Mouse (Mus musculus): ENCODE data around the gene Zfand3. TPM values are rescaled to one million over a fixed set of nuclear protein-coding genes. Genes with fewer than 3 reads are reported as not detected.

Zfand3 gene
- total RNA-seq, 2 experiments from 2014 or later = 95.4 to 103 TPM

DNA sequence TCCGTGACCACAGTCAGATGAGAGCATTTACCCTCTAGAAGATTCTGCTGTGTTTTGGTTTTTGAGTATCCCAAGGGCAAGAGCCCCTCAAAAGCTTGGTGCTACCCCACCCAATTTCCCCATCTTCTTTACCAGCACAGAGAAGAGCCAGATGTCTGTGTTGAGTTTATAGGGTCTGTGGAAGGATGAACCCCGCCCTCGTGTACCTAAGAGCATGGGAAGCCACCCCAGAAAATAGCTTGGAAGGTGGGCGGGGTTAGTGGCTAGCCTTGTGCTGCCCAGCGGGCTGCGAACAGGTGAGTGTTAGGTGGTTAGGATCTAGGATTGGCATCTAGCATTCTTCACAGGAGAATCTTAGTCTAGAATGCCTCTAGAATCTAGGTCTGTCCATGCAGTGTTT is 182.6 kb downstream of the Zfand3 start:
- intact Hi-C loops (cut with DNase I) = no loop called here
- no peak for DNase-seq

DNA sequence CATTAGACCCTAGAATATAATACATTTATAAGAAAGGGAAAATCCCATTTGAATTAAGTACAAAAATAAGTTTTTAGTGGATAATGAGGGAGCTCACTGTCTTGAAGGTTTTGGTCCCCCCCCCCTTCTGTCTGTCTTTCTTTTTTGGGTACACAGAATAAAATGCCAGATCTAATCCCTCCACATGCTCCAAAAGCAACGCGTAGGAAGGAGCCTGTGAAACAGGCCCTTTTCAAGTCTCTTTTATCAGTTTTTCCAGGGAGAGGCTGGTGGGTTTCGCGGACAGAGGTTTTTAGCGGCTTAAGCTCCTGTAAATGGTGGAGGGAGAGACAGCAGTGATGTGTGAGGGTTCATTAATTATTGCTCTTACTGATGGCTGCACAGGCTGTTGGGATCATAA is 183.0 kb downstream of the Zfand3 start:
- intact Hi-C loops (cut with DNase I) = no loop called here
- no peak for DNase-seq

DNA sequence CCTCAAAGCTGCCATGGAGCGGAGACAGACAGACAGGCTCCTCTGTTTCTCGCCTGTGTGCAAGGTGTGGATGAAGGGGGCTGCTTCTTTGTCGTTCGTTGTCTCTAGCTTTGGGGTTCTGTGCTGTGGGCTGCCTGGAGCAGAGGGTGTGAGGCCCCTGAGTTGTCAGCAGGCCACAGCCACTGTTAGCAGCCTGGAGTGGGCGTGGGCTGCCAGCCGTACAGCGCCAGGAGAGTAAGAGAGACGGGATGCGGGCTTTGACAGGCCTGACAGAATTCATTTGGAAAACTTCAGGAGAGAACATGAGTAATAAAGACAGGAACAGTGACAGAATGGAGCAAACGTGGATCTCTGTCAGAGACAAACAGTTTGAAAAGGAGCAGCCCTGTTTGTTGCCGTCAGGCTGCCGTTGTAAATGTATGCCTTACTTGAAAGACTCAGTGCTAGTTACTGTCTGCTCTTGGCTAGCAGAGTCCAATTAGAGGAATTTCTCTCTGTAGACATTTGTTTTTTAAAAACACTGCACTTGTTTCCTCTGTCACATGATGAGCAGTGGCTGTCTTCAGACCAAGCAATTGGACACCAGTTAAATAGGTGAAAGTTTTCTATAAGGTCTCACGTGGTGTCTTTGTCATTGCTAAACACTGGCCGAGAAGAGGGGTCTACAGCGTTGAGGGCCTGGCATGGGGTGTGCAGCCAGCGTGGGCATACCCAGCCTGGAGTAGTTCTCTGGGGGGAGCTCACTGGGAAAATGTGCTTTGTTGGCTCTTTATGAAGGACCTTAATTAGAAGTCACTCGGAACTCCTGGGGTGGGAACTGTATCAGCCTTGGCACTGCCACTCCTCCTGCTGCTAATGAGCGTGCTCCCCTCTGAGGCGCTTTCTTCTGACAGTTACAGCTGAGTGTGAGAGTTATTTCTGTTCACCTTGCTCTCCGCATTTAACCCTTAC is 183.8 kb downstream of the Zfand3 start:
- DNase-seq = no peak
- intact Hi-C loops (cut with DNase I) = no loop called here

DNA sequence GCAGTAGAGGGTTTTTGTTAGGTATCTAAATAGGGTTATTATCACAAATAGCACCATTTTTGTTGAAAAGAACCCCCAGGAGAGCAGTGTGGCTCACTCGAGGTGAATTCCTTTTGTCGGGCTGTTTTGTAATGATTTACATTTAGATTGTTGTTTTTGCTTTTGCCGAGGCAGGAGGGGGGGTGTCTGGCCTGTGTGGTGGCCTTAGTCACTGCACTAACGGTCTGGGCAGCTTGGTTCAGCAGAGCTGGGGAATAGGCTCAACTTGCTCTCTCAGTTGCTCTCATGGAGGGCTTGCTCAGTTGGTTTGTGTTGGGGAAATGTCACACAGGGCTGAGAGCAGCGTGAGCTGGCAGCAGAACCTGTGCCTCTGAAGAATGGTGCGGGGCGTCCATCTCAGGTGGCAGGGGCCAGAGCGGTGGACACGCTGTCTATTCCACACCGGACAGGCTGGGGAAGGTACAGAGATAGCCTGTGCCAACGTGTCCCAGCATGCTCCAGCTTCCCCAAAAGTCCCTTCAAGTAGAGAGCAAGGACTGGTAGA is 186.6 kb downstream of the Zfand3 start:
- intact Hi-C loops (cut with DNase I) = no loop called here
- DNase-seq = no peak

DNA sequence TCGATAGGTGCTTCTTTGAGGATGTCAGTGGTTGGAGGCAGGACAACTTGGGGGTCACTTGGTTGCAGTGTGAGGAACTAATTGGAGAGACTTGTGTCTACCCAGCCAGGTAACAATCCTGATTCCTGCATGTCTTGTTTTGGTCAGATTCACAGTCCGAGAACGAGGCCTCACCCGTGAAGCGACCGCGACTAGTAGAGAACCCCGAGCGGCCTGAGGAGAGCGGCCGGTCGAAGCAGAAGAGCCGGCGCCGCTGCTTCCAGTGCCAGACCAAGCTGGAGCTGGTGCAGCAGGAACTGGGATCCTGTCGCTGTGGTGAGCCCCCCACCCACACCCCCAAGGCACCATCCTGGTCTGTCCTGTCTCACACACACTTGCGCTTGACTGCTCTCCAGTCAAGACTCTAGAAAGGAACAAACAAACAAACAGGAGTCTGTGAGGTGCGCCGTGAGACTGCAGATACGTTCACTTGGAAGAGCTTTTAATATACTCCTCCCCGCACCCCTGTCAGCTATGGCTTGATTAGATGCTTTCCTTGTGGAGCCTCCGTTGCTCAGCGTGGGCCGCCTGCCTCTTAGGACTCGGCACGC is 188.0 kb downstream of the Zfand3 start:
- no peak for DNase-seq
- intact Hi-C loops (cut with DNase I) = no loop called here

DNA sequence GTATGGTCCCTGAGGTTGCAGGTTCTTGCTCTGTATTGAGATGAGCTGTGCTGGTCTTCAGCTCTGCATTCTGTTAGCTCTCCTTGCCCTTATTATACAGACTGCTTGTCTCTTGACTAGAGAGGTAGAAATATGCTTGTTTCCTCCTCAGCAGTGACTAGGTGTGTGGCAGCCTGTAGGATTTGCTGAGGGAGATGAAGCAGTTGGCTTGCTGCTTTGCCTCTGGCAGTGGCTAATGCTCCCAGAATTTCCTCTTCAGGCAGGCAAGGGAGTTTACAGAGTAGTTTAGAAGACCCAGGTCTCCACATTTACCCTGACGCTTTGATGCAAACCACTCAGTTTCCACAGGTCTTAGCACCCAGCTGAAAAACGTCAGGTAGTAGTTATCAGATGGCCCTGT is 189.1 kb downstream of the Zfand3 start:
- no peak for DNase-seq
- intact Hi-C loops (cut with DNase I) = no loop called here

DNA sequence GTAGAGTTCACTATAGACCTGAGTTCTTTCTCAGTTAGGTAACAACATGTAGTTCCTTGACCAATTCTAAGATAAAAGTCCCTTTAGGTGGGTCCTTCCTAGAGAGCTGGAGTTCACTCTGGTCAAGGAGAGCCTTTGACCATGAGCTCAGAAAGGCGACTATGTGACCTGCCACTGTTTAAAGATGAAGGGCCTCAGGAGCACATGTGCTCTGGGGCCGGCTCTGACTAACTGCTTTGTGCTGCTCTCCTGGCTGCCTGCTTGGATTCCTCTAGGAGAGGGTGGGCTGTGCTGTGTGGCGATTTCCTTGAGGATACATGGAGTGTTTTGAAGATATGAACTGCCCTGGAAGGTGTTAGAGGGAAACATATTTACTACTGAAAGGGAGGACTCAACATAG is 189.6 kb downstream of the Zfand3 start:
- no peak for DNase-seq
- intact Hi-C loops (cut with DNase I) = no loop called here

DNA sequence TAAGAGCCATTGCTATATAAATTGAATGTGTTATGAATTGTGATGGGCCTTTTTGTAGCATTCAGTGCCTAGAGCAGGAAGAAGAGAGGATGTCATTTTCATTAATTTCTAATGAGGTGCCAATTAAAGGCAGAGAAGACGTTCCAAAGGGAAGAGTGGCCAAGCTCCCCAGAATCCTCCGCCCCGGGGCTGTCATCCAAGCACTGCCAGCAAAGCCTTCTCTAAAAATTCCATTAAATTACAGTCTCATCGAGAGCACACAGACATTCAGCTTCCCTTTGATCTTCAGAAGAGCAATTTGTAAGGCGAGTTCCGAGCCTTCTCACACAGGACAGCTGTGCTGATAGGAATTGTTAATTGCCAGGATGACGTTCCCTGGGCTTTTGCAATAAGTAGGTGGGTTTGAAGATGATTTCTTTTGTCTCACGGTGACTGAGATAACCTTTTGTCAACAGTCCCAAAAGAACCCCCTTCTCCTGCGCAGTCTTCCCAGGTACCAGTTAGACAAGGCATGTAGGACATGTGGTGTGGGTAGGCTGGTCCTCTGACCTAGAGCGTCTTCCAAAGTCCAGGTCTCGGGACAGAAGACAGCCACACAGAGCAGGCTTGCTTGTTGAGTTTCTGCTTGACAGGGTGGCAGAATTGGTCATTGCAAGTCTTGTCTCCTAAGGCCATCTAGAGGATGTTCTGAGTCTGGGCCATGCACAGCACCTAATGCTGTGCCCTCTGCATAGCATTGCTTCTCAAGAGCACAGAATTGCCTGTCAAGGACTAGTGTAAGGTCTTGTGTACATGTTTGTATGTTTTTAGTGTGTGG is 190.3 kb downstream of the Zfand3 start:
- intact Hi-C loops (cut with DNase I) = no loop called here
- DNase-seq = no peak

DNA sequence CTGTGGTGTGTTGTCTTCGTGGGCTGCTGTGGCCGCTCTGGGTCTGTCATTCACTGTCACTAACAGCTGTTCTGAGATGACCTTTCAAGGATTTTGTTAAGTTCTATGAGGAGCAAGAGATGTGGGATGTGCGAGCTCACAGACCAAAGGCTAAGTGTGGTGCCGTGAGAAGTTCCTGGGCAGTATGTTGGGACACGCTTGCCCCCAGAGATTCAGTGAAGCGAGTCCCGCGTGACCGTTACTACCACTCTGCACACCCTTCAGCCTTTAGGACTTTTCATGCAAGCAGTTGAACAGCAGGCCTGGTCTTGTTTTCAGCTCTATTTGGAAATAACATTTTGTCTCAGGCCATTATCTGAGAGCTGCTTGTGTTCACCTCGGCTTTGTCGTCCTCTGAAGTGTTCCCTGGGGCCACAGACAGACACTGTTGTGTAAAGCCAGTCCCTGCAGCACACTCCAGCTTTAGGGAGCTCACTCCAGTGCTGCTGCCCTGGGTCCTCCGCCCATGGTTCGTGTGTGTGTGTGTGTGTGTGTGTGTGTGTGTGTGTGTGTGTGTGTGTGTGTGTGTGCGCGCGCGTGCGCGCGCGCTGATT is 191.2 kb downstream of the Zfand3 start:
- intact Hi-C loops (cut with DNase I) = no loop called here
- DNase-seq = no peak

DNA sequence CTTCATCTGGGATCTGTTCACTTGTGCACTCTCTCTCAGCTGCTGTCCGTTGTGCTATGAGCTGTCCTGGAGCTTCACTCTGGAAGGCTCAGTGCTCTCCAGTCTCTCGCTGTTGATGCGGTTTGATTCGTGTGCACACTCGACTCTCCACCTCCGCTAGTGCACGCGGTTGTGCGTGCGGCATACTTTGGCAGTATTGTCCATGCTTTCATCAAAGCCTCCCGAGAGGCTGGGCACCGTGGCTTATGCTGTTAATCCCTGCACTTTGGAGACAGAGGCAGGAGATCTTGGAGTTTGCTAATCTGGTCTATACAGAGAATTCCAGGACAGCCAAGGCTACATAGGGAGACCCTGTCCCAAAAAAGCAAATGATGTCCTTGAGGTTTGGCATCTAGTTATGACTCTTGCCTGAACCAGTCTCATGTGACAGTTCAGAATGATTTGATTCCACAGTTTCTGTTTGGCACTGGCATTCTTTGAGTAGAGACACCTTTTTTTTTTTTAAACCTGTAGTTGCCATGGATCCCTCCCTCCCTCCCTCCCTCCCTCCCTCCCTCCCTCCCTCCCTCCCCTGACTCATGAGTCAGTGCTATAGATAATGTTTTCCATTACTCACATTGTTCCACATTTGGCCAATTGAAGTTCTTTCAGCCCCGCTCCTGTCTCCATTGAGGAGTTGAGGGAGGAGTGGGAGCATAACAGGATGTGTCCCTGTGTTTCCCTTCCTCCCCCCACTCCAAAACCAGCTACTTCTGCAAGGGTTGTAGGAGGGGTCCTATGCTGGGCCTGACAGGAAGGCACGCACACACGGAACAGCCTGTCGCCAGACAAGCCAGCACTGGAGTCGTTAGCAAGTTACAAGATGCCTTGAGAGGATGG is 192.1 kb downstream of the Zfand3 start:
- intact Hi-C loops (cut with DNase I) = no loop called here
- no peak for DNase-seq

DNA sequence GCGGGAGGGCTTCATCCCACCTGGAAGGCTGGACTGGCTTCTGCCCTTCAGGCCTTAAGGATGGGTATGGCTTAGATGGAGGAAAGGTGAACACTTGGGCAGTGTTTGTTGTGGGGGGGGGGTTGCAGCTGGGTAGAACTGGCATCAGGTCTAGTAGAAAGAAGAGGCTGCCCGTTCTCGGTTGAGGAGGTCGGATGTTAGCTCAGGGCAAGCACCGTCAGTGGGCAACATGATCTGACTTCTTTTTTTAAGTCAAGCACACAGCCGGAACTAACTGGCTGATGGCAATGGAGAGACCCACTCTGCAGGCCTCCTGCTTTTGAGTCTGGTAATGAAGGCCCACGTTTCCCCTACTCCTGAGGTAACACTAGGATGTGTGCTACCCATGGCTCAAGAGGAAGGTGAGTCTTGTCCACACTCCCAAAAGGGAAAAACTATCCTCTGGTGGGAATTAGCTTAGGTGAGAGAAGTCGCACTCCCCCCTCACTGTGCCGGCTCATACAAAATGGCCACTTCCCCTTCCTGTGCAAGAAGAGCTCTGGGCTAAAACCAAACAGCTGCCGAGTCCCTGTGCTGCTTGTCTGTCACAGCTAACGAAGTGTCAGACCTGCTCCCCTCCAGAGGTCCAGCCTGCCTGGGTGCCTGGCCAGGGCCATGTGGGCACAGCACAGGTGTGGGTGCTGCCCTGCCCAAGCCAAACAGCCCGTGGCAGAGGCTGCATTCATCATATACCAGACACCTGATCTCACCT is 192.9 kb downstream of the Zfand3 start:
- intact Hi-C loops (cut with DNase I) = no loop called here
- DNase-seq = no peak

DNA sequence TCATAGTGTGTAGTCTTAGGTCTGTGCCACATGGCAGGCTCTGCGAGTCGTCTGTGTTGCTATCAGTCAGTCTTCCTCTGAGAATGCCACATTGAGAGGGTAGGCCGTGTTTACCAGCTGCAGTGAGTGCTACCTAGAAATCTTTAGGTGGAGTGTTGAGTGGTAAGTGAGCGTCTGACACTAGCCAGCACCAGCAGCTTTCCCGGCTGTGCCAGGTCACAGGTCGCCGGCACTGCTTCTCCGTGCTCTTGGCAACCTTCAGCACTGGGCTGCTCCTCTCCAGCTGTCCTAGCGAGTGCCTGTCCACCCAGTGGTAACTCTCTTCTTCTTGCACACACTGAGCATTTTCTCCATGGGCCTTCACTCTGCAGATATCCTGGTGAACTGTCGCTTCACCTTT is 193.9 kb downstream of the Zfand3 start:
- intact Hi-C loops (cut with DNase I) = no loop called here
- no peak for DNase-seq

DNA sequence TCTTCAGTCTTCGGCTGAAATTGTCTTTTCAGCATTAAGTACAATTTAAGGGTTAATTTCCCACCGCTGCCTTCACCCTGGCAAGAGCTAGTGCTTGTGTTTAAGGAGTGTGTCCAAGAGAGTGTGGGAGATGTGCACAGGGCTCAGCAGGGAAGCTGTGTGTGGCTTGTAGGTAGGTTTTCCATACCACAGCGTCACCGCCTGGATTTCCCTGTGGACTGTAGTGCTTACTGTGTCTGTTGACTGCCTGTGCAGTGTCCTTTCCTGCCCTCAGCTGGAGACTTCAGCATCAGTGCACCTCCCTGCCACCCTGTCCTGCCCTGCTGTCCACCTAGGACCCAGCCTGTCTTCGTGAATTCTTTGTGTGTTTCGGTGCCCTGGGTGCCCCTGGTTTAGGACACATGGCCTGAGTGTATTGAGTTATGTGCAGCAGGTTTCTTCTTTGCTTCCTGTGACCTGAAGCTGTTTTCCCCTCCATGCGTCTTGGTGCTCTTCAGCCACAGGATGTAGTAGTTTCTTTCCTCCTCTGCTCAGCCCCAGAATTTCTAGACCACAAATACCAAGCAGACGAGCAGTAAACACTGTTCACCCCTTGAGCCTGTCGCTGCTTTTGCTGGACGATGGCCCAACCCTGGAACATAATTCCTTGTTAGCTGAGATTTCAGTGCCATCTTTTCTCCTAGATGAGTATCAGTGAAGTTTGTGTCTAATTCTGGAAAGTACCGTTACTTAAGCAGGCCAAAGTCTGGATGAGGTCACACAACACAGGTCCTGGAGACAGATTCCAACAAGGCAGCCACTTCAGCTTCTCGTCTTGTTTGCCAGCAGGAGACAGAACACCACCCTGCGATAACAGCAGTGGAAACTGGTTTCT is 195.1 kb downstream of the Zfand3 start:
- intact Hi-C loops (cut with DNase I) = no loop called here
- DNase-seq = peak; percentile 1

DNA sequence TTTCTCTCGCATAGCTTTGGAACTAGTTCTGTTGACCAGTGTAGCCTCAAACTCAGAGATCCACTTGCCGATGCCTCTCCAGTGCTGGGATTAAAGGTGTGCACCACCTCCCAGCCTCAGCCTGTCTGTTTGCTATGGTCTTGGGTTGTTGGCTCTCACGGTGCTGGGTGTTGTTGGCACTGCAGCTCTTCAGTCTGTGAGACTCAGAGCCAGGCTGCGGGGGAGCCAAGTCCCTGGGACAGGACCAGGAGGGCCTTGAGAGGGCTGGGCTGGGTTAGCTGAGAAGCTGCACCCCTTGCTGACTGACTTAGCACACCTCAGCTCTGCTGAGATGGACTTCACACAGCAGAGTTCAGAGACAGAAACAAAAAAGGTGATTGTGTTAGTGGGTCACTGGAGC is 195.8 kb downstream of the Zfand3 start:
- no peak for DNase-seq
- intact Hi-C loops (cut with DNase I) = no loop called here

DNA sequence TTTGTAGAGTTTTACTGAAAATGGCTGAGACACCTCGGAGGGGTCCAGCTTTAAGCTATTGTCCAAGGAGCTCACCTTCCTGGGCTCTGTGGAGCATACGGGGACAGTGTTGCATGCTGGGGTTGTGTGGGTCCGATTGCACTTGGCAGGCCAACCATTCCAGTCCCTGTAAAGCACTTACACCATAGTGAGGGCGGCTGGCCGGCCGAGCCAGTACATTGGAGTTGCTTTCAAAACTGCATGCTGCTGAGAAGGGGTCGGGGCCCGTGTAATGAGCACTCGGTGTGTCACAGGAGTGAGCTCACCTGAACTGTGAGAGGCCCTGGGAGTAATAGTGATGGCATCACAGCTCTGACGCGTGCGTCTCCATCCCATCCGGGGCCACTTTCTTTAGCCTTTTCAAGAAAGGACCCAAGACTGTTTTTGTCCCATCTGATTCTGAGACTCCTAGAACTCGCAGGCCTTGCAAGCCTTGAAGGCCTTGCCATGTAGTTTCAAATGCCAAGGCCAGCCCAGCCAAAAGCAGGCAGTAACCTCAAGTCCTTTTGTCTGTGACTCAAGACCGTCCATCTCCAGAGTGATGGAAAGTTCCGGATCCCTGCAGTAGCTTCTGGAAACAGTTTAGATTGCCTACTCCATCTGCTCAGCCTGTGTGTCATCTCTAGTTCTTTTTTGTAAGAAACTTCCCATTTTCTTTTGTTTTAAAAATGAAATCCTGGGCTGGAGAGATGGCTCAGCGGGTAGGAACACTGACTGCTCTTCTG is 200.7 kb downstream of the Zfand3 start:
- intact Hi-C loops (cut with DNase I) = no loop called here
- DNase-seq = no peak

DNA sequence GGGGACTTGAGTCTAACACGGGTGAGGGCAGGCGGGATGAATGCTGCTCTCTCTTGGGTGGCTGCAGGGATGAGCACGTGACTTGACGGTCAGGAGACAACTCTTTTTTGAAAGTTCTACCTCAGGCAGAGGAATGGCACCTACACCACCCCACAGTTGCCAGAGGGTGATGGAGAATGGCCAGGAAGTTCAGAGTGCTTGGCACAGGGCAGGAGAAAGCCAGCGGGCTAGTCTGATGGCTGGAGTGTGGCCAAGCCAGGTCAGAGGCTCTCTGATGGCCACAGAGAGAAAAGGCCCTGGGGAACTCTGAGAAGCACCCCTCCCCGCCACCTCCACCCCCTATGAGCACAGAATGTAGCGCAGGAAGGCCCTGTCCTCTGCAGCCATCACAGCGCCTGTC is 205.7 kb downstream of the Zfand3 start:
- no peak for DNase-seq

DNA sequence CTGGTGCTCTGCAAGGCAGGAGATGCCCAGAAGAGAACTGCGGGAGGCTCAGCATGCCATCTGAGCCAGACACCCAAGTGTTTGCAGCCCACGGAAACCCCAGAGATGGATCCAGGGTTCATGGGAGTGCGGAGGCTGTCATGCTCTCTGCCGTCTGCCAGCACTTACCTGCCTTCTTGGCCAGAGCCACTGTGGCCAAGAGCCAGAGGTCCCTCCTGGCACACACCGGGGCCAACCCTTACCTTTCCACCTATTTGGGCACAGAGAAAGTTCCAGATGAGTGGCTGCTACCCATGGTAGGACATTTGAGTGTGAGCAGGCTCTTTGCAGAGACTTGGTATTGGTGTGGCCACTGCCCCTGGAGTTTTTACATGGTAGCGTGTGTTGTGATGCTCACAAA is 206.4 kb downstream of the Zfand3 start:
- intact Hi-C loops (cut with DNase I) = no loop called here
- DNase-seq = no peak

More for the DNA sequence above, 205.7 kb downstream of the Zfand3 start:
- intact Hi-C loops (cut with DNase I) = no loop called here
